Mouse (Mus musculus) embryonic fibroblast, embryonic 13.5 days (primary cell): Measurements from ENCODE around the gene Olfr398. TPM values are rescaled to one million over a fixed set of nuclear protein-coding genes. Genes with fewer than 3 reads are reported as not detected.

Experiments used
- H3K27ac ChIP-seq: 2 replicates; pipeline ENCODE4 v1.5.1; 2012; ENCODE audit warnings: low read length, control low read depth, inconsistent platforms; ENCODE audit not compliant: insufficient read depth
- H3K4me1 ChIP-seq: 2 replicates; pipeline ENCODE4 v1.6.1; 2011; ENCODE audit warnings: low read length; ENCODE audit not compliant: control insufficient read depth, insufficient read depth
- H3K4me3 ChIP-seq: 2 replicates; pipeline ENCODE4 v1.5.1; 2011; ENCODE audit warnings: mild to moderate bottlenecking, control low read depth, low read length; ENCODE audit not compliant: insufficient read depth
- CTCF ChIP-seq: IDR thresholded peaks from 2 replicates; pipeline ENCODE4 v1.5.1; 2011; ENCODE audit warnings: mild to moderate bottlenecking, control low read depth, low read length, moderate library complexity, borderline replicate concordance; ENCODE audit not compliant: insufficient read depth
- POLR2A ChIP-seq: IDR thresholded peaks from 2 replicates; pipeline ENCODE4 v1.6.1; 2011; ENCODE audit warnings: low read depth, mild to moderate bottlenecking, control low read depth, low read length, moderate library complexity
- polyA plus RNA-seq: library from polyadenylated mRNA; stranded (reverse); fragments of >200 nt; gene quantifications from 2 replicates; pipeline ENCODE4 v1.2.4, GENCODE M21; 2011; ENCODE audit warnings: low read depth; ENCODE audit not compliant: missing spikeins, insufficient read length

Olfr398 gene
- polyA plus RNA-seq: not detected in 2 replicates

DNA sequence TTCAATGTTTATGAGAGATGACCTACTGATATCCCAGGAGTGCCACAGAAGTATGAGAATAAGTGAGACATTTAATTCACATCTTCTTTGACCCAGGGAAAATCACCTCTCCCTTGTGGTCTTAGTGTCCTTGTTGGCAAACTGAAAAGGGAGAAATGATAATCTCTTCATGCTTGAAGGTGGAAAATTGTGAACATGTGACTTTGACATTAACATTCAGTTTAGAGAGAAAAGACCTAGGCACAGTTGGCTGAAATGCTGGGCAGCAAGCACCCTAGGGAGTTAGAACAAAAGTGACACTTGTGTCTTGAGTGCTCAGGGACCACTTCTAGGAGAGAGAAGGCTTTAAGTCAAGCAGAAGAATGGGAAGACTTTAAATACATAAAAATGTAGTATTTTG is at the start of gene Olfr398:
Gene Olfr398, minus strand, starts transcription at position 101 of the 400 bp plus-strand sequence.
- Histone ChIP-seq H3K4me1 (no peaks in the 10 kb centered on the region), H3K27ac (no peak within 1 kb of the TSS), H3K4me3 (no peak within 1 kb of the TSS)
- TF ChIP-seq POLR2A (no peak), CTCF (no peak)

DNA sequence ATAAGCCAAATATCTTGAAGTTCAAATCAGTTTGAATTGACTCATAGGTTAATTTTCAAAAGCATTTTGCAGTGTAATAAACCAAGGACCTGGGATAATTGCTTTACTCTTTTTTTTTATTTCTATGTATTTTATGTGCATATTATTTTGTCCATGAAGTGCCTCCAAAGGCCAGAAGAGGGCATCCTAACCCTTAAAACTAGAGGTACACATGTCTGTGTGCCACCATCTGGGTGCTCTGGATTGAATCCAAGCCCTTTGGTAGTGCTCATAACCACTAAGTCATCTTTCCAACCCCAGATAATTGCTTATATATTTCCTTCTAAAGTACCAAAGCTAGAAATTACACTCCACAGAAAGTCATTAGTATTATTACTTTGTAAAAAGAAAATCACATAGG is 2.9 kb upstream of the Olfr398 start:
- H3K4me1 ChIP-seq: no peaks in the 10 kb centered on the region
- no peak for TF ChIP-seq POLR2A
- no peak for TF ChIP-seq CTCF
- H3K4me3 ChIP-seq: no peak overlapping the region
- no peak overlapping the region for H3K27ac ChIP-seq

DNA sequence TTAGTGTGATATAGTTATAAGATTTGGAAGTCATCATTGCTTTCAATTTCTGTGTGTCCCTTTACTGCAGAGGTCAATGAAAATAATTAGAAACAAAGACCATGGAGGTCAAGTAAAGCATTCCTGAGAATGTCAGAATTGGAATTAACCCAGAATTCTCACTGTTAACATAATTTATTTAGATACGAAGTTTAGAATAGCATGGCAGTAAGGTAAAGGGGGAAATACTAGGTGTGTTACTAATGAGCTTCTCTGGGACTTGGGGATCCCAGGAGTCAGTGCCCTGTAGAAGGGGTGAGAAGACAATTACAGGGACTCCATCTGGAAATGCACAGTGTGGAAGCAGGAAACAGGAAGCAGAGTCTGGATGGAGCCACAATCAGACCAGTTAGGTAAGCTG is 29.7 kb downstream of the Olfr398 start, which contains the start of gene Olfr397:
Gene Olfr397, plus strand, starts transcription at position 301 of the 400 bp plus-strand sequence.
- H3K4me3 ChIP-seq: no peak within 1 kb of the TSS
- TF ChIP-seq POLR2A: no peak
- no peak for TF ChIP-seq CTCF
- H3K27ac ChIP-seq: no peak within 1 kb of the TSS
- H3K4me1 ChIP-seq: no peaks in the 10 kb centered on the region

DNA sequence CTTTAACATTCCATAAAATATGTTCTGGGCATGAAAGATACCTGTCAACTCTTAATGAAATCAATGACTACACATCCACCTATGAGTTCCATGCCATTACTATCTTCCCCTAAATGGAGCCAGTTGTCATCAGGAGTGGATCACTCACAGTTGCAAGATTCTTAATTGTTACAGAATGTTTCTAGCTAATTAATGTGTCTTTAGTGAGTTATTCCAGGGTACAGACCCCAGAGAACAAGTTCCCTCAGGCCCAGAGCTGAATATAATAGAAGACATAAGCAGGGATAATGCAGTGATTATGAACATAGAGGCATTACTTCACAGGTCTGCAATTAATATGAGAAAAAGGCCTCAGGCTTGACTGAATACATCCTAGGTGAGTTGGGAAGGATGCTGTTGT is 53.8 kb downstream of the Olfr398 start, which contains the start of gene Olfr23:
Gene Olfr23, plus strand, starts transcription at position 301 of the 400 bp plus-strand sequence.
- TF ChIP-seq POLR2A: no peak
- TF ChIP-seq CTCF: no peak

More for the DNA sequence above, 53.8 kb downstream of the Olfr398 start, which contains the start of gene Olfr23:
- H3K27ac ChIP-seq: no peak within 1 kb of the TSS
- no peaks in the 10 kb centered on the region for H3K4me1 ChIP-seq
- H3K4me3 ChIP-seq: no peak within 1 kb of the TSS

Other genes starting within 250 kb of the Olfr398 start
- not detected in 2 replicates for gene Olfr389, start 209.7 kb downstream of the Olfr398 start, polyA plus RNA-seq
- not detected in 2 replicates for gene Olfr390, start 207.4 kb downstream of the Olfr398 start, polyA plus RNA-seq
- not detected in 2 replicates for gene Olfr391-ps, start 187.4 kb downstream of the Olfr398 start, polyA plus RNA-seq
- gene Olfr392, start 173.4 kb downstream of the Olfr398 start, polyA plus RNA-seq: not detected in 2 replicates
- not detected in 2 replicates for gene Olfr393, start 139.0 kb downstream of the Olfr398 start, polyA plus RNA-seq
- gene Olfr394, start 99.6 kb downstream of the Olfr398 start, polyA plus RNA-seq: not detected in 2 replicates
- gene Olfr395, start 81.1 kb downstream of the Olfr398 start, polyA plus RNA-seq: not detected in 2 replicates
- gene Olfr23, start 53.7 kb downstream of the Olfr398 start, polyA plus RNA-seq: not detected in 2 replicates
- not detected in 2 replicates for gene Olfr397, start 29.6 kb downstream of the Olfr398 start, polyA plus RNA-seq
- gene Olfr139, start 66.1 kb upstream of the Olfr398 start, polyA plus RNA-seq: not detected in 2 replicates
- not detected in 2 replicates for gene Olfr399, start 66.2 kb upstream of the Olfr398 start, polyA plus RNA-seq
- not detected in 2 replicates for gene Zfp616, start 79.5 kb upstream of the Olfr398 start, polyA plus RNA-seq
- not detected in 2 replicates for gene Olfr401, start 123.3 kb upstream of the Olfr398 start, polyA plus RNA-seq
- not detected in 2 replicates for gene Olfr402, start 163.1 kb upstream of the Olfr398 start, polyA plus RNA-seq
- not detected in 2 replicates for gene Olfr403, start 195.8 kb upstream of the Olfr398 start, polyA plus RNA-seq
- not detected in 2 replicates for gene Olfr43, start 221.0 kb upstream of the Olfr398 start, polyA plus RNA-seq